Mouse (Mus musculus): Measurements from ENCODE around the gene Hivep3. TPM values are rescaled to one million over a fixed set of nuclear protein-coding genes. Genes with fewer than 3 reads are reported as not detected.

Gene Hivep3
- polyA plus RNA-seq, 1 experiment from 2014 or later, result 6.2 TPM

GRCm38 (mm10) chr4:119815793-119816161, 82.2 kb downstream of the Hivep3 start:
- H3K4me3 ChIP-seq (ENCODE audit: low read depth, low read length), result no peak overlapping the region
- no peak for ATAC-seq (replicated peaks; ENCODE audit: low FRiP score, low TSS enrichment, low read depth)
- H3K27ac ChIP-seq (ENCODE audit: low read depth), result no peak overlapping the region

GRCm38 (mm10) chr4:119816620-119817356, 83.2 kb downstream of the Hivep3 start:
- Histone ChIP-seq H3K27ac (ENCODE audit: low read depth) (no peak overlapping the region), H3K4me3 (ENCODE audit: low read depth, low read length) (no peak overlapping the region), H3K9ac (ENCODE audit: low read length) (no peak overlapping the region), H3K4me2 (ENCODE audit: low read length) (no peak overlapping the region), H3K9me3 (ENCODE audit: control insufficient read depth, low read length) (no peaks in the 10 kb centered on the region), H3K27me3 (replicated peaks; ENCODE audit: control insufficient read depth, insufficient read depth, low read length) (peaks cover 10% of the 10 kb centered on the region; the same call in 1 of the 2 replicates), H3K4me1 (replicated peaks; ENCODE audit: control insufficient read depth, insufficient read depth, low read length) (0 out of 2 replicates have a peak, but pooled peaks cover 5% of the 10 kb centered on the region), H3K36me3 (ENCODE audit: control insufficient read depth, insufficient read depth, low read length) (no peaks in the 10 kb centered on the region)
- ATAC-seq (replicated peaks; ENCODE audit: low FRiP score, low TSS enrichment, low read depth) (no peak; the same call in 1 of the 2 replicates), DNase-seq (ENCODE audit: low spot score) (no peak)
- 48% methylated on average over 7 of the region's 7 CpGs for WGBS

More at GRCm38 (mm10) chr4:119815793-119816161, 82.2 kb downstream of the Hivep3 start:
- DNase-seq (ENCODE audit: low spot score), result no peak
- H3K9ac ChIP-seq (ENCODE audit: low read length), result no peak overlapping the region
- peaks cover 10% of the 10 kb centered on the region; the same call in 1 of the 2 replicates for H3K27me3 ChIP-seq (replicated peaks; ENCODE audit: control insufficient read depth, insufficient read depth, low read length)
- no peaks in the 10 kb centered on the region for H3K9me3 ChIP-seq (ENCODE audit: control insufficient read depth, low read length)
- H3K4me2 ChIP-seq (ENCODE audit: low read length), result no peak overlapping the region
- no peaks in the 10 kb centered on the region for H3K36me3 ChIP-seq (ENCODE audit: control insufficient read depth, insufficient read depth, low read length)
- H3K4me1 ChIP-seq (replicated peaks; ENCODE audit: control insufficient read depth, insufficient read depth, low read length), result 0 out of 2 replicates have a peak, but pooled peaks cover 5% of the 10 kb centered on the region

- Histone ChIP-seq H3K4me3 (ENCODE audit: low read depth, low read length) (no peak overlapping the region), H3K36me3 (ENCODE audit: control insufficient read depth, insufficient read depth, low read length) (no peaks in the 10 kb centered on the region), H3K9me3 (ENCODE audit: control insufficient read depth, low read length) (no peaks in the 10 kb centered on the region), H3K9ac (ENCODE audit: low read length) (no peak overlapping the region), H3K27me3 (replicated peaks; ENCODE audit: control insufficient read depth, insufficient read depth, low read length) (no peaks in the 10 kb centered on the region), H3K4me1 (replicated peaks; ENCODE audit: control insufficient read depth, insufficient read depth, low read length) (no peaks in the 10 kb centered on the region), H3K4me2 (ENCODE audit: low read length) (no peak overlapping the region), H3K27ac (ENCODE audit: low read depth) (no peak overlapping the region)
- no peak for DNase-seq (ENCODE audit: low spot score)
- ATAC-seq (replicated peaks; ENCODE audit: low FRiP score, low TSS enrichment, low read depth), result no peak
- 70% methylated on average over 3 of the region's 3 CpGs for WGBS
Observed at GRCm38 (mm10) chr4:119825956-119826355, 92.4 kb downstream of the Hivep3 start.

- 76% methylated on average over 3 of the region's 3 CpGs for WGBS
Observed at GRCm38 (mm10) chr4:119828386-119828785, 94.8 kb downstream of the Hivep3 start.

GRCm38 (mm10) chr4:119828996-119829395, 95.4 kb downstream of the Hivep3 start:
- H3K4me1 ChIP-seq (replicated peaks; ENCODE audit: control insufficient read depth, insufficient read depth, low read length), result no peaks in the 10 kb centered on the region
- no peak overlapping the region for H3K4me2 ChIP-seq (ENCODE audit: low read length)
- H3K4me3 ChIP-seq (ENCODE audit: low read depth, low read length), result no peak overlapping the region
- DNase-seq (ENCODE audit: low spot score), result no peak
- no peak overlapping the region for H3K9ac ChIP-seq (ENCODE audit: low read length)
- H3K36me3 ChIP-seq (ENCODE audit: control insufficient read depth, insufficient read depth, low read length), result no peaks in the 10 kb centered on the region
- no peaks in the 10 kb centered on the region for H3K27me3 ChIP-seq (replicated peaks; ENCODE audit: control insufficient read depth, insufficient read depth, low read length)
- no peak for ATAC-seq (replicated peaks; ENCODE audit: low FRiP score, low TSS enrichment, low read depth)
- WGBS, result 74% methylated on average over 4 of the region's 4 CpGs
- no peaks in the 10 kb centered on the region for H3K9me3 ChIP-seq (ENCODE audit: control insufficient read depth, low read length)
- H3K27ac ChIP-seq (ENCODE audit: low read depth), result no peak overlapping the region

More at GRCm38 (mm10) chr4:119828386-119828785, 94.8 kb downstream of the Hivep3 start:
- Histone ChIP-seq H3K27ac (ENCODE audit: low read depth) (no peak overlapping the region), H3K36me3 (ENCODE audit: control insufficient read depth, insufficient read depth, low read length) (no peaks in the 10 kb centered on the region), H3K27me3 (replicated peaks; ENCODE audit: control insufficient read depth, insufficient read depth, low read length) (no peaks in the 10 kb centered on the region), H3K4me3 (ENCODE audit: low read depth, low read length) (no peak overlapping the region), H3K4me1 (replicated peaks; ENCODE audit: control insufficient read depth, insufficient read depth, low read length) (no peaks in the 10 kb centered on the region), H3K9me3 (ENCODE audit: control insufficient read depth, low read length) (no peaks in the 10 kb centered on the region), H3K9ac (ENCODE audit: low read length) (no peak overlapping the region), H3K4me2 (ENCODE audit: low read length) (no peak overlapping the region)
- ATAC-seq (replicated peaks; ENCODE audit: low FRiP score, low TSS enrichment, low read depth) (no peak), DNase-seq (ENCODE audit: low spot score) (peak; percentile 46)

- no peaks in the 10 kb centered on the region for H3K36me3 ChIP-seq (ENCODE audit: control insufficient read depth, insufficient read depth, low read length)
- H3K27ac ChIP-seq (ENCODE audit: low read depth), result no peak overlapping the region
- H3K4me1 ChIP-seq (replicated peaks; ENCODE audit: control insufficient read depth, insufficient read depth, low read length), result no peaks in the 10 kb centered on the region
- H3K9ac ChIP-seq (ENCODE audit: low read length), result no peak overlapping the region
- H3K4me3 ChIP-seq (ENCODE audit: low read depth, low read length), result no peak overlapping the region
- ATAC-seq (replicated peaks; ENCODE audit: low FRiP score, low TSS enrichment, low read depth) (no peak), DNase-seq (ENCODE audit: low spot score) (no peak)
- 63% methylated on average over 9 of the region's 9 CpGs for WGBS
- H3K27me3 ChIP-seq (replicated peaks; ENCODE audit: control insufficient read depth, insufficient read depth, low read length), result no peaks in the 10 kb centered on the region
- H3K4me2 ChIP-seq (ENCODE audit: low read length), result no peak overlapping the region
- H3K9me3 ChIP-seq (ENCODE audit: control insufficient read depth, low read length), result no peaks in the 10 kb centered on the region
Observed at GRCm38 (mm10) chr4:119833333-119833732, 99.7 kb downstream of the Hivep3 start.

GRCm38 (mm10) chr4:119833884-119834283, 100.3 kb downstream of the Hivep3 start:
- ATAC-seq (replicated peaks; ENCODE audit: low FRiP score, low TSS enrichment, low read depth), result no peak
- H3K9me3 ChIP-seq (ENCODE audit: control insufficient read depth, low read length), result no peaks in the 10 kb centered on the region
- no peak overlapping the region for H3K27ac ChIP-seq (ENCODE audit: low read depth)
- no peak overlapping the region for H3K4me3 ChIP-seq (ENCODE audit: low read depth, low read length)
- no peaks in the 10 kb centered on the region for H3K36me3 ChIP-seq (ENCODE audit: control insufficient read depth, insufficient read depth, low read length)
- H3K4me1 ChIP-seq (replicated peaks; ENCODE audit: control insufficient read depth, insufficient read depth, low read length), result no peaks in the 10 kb centered on the region
- no peak overlapping the region for H3K9ac ChIP-seq (ENCODE audit: low read length)
- DNase-seq (ENCODE audit: low spot score), result peak; percentile 38
- no peaks in the 10 kb centered on the region for H3K27me3 ChIP-seq (replicated peaks; ENCODE audit: control insufficient read depth, insufficient read depth, low read length)
- H3K4me2 ChIP-seq (ENCODE audit: low read length), result no peak overlapping the region
- WGBS, result 51% methylated on average over 5 of the region's 5 CpGs

GRCm38 (mm10) chr4:119836181-119836580, 102.6 kb downstream of the Hivep3 start:
- DNase-seq (ENCODE audit: low spot score) (no peak), ATAC-seq (replicated peaks; ENCODE audit: low FRiP score, low TSS enrichment, low read depth) (no peak)
- Histone ChIP-seq H3K9me3 (ENCODE audit: control insufficient read depth, low read length) (no peaks in the 10 kb centered on the region), H3K27me3 (replicated peaks; ENCODE audit: control insufficient read depth, insufficient read depth, low read length) (no peaks in the 10 kb centered on the region), H3K4me3 (ENCODE audit: low read depth, low read length) (no peak overlapping the region), H3K9ac (ENCODE audit: low read length) (no peak overlapping the region), H3K36me3 (ENCODE audit: control insufficient read depth, insufficient read depth, low read length) (no peaks in the 10 kb centered on the region), H3K4me1 (replicated peaks; ENCODE audit: control insufficient read depth, insufficient read depth, low read length) (no peaks in the 10 kb centered on the region), H3K4me2 (ENCODE audit: low read length) (no peak overlapping the region), H3K27ac (ENCODE audit: low read depth) (no peak overlapping the region)
- 68% methylated on average over 3 of the region's 3 CpGs for WGBS

GRCm38 (mm10) chr4:119837505-119838065, 104.0 kb downstream of the Hivep3 start:
- DNase-seq (ENCODE audit: low spot score) (no peak), ATAC-seq (replicated peaks; ENCODE audit: low FRiP score, low TSS enrichment, low read depth) (no peak)
- no peak overlapping the region for H3K4me2 ChIP-seq (ENCODE audit: low read length)
- no peaks in the 10 kb centered on the region for H3K4me1 ChIP-seq (replicated peaks; ENCODE audit: control insufficient read depth, insufficient read depth, low read length)
- WGBS, result 89% methylated on average over 1 of the region's 1 CpGs
- no peaks in the 10 kb centered on the region for H3K36me3 ChIP-seq (ENCODE audit: control insufficient read depth, insufficient read depth, low read length)
- H3K9ac ChIP-seq (ENCODE audit: low read length), result no peak overlapping the region
- H3K27me3 ChIP-seq (replicated peaks; ENCODE audit: control insufficient read depth, insufficient read depth, low read length), result no peaks in the 10 kb centered on the region
- no peak overlapping the region for H3K4me3 ChIP-seq (ENCODE audit: low read depth, low read length)
- no peak overlapping the region for H3K27ac ChIP-seq (ENCODE audit: low read depth)
- no peaks in the 10 kb centered on the region for H3K9me3 ChIP-seq (ENCODE audit: control insufficient read depth, low read length)
